Mouse (Mus musculus): ENCODE measurements around the gene Ninj2. TPM values are rescaled to one million over a fixed set of nuclear protein-coding genes. Genes with fewer than 3 reads are reported as not detected.

Gene Ninj2
- polyA plus RNA-seq, 1 experiment from 2014 or later: not detected

GRCm38 (mm10) chr6:120101221-120101620, 8.1 kb downstream of the Ninj2 start:
- Histone ChIP-seq H3K9ac (ENCODE audit: low read length) (no peak overlapping the region), H3K27ac (ENCODE audit: low read depth) (no peak overlapping the region), H3K27me3 (replicated peaks; ENCODE audit: control insufficient read depth, insufficient read depth, low read length) (no peaks in the 10 kb centered on the region), H3K4me3 (ENCODE audit: low read depth, low read length) (no peak overlapping the region), H3K36me3 (ENCODE audit: control insufficient read depth, insufficient read depth, low read length) (no peaks in the 10 kb centered on the region), H3K4me1 (replicated peaks; ENCODE audit: control insufficient read depth, insufficient read depth, low read length) (no peaks in the 10 kb centered on the region), H3K9me3 (ENCODE audit: control insufficient read depth, low read length) (no peaks in the 10 kb centered on the region), H3K4me2 (ENCODE audit: low read length) (no peak overlapping the region)
- DNase-seq (ENCODE audit: low spot score) (no peak), ATAC-seq (replicated peaks; ENCODE audit: low FRiP score, low TSS enrichment, low read depth) (no peak)
- 79% methylated on average over 12 of the region's 12 CpGs for WGBS

GRCm38 (mm10) chr6:120101996-120102395, 8.8 kb downstream of the Ninj2 start:
- no peak overlapping the region for H3K9ac ChIP-seq (ENCODE audit: low read length)
- no peak for ATAC-seq (replicated peaks; ENCODE audit: low FRiP score, low TSS enrichment, low read depth)
- 88% methylated on average over 6 of the region's 6 CpGs for WGBS
- no peak overlapping the region for H3K4me2 ChIP-seq (ENCODE audit: low read length)
- no peaks in the 10 kb centered on the region for H3K27me3 ChIP-seq (replicated peaks; ENCODE audit: control insufficient read depth, insufficient read depth, low read length)
- H3K9me3 ChIP-seq (ENCODE audit: control insufficient read depth, low read length): no peaks in the 10 kb centered on the region
- H3K4me3 ChIP-seq (ENCODE audit: low read depth, low read length): no peak overlapping the region
- H3K27ac ChIP-seq (ENCODE audit: low read depth): no peak overlapping the region
- no peaks in the 10 kb centered on the region for H3K36me3 ChIP-seq (ENCODE audit: control insufficient read depth, insufficient read depth, low read length)
- no peak for DNase-seq (ENCODE audit: low spot score)
- no peaks in the 10 kb centered on the region for H3K4me1 ChIP-seq (replicated peaks; ENCODE audit: control insufficient read depth, insufficient read depth, low read length)

GRCm38 (mm10) chr6:120103104-120103503, 10.0 kb downstream of the Ninj2 start:
- Histone ChIP-seq H3K4me1 (replicated peaks; ENCODE audit: control insufficient read depth, insufficient read depth, low read length) (no peaks in the 10 kb centered on the region), H3K36me3 (ENCODE audit: control insufficient read depth, insufficient read depth, low read length) (no peaks in the 10 kb centered on the region), H3K27ac (ENCODE audit: low read depth) (no peak overlapping the region), H3K9ac (ENCODE audit: low read length) (no peak overlapping the region), H3K4me3 (ENCODE audit: low read depth, low read length) (no peak overlapping the region), H3K4me2 (ENCODE audit: low read length) (no peak overlapping the region), H3K27me3 (replicated peaks; ENCODE audit: control insufficient read depth, insufficient read depth, low read length) (no peaks in the 10 kb centered on the region), H3K9me3 (ENCODE audit: control insufficient read depth, low read length) (no peaks in the 10 kb centered on the region)
- 25% methylated on average over 1 of the region's 1 CpGs for WGBS
- ATAC-seq (replicated peaks; ENCODE audit: low FRiP score, low TSS enrichment, low read depth) (no peak), DNase-seq (ENCODE audit: low spot score) (no peak)

GRCm38 (mm10) chr6:120105055-120105454, 11.9 kb downstream of the Ninj2 start:
- no peak for ATAC-seq (replicated peaks; ENCODE audit: low FRiP score, low TSS enrichment, low read depth)
- H3K4me3 ChIP-seq (ENCODE audit: low read depth, low read length): no peak overlapping the region
- H3K9ac ChIP-seq (ENCODE audit: low read length): no peak overlapping the region
- no peak overlapping the region for H3K27ac ChIP-seq (ENCODE audit: low read depth)
- H3K9me3 ChIP-seq (ENCODE audit: control insufficient read depth, low read length): no peaks in the 10 kb centered on the region
- no peaks in the 10 kb centered on the region; the same call in 1 of the 2 replicates for H3K4me1 ChIP-seq (replicated peaks; ENCODE audit: control insufficient read depth, insufficient read depth, low read length)
- H3K36me3 ChIP-seq (ENCODE audit: control insufficient read depth, insufficient read depth, low read length): no peaks in the 10 kb centered on the region
- no peak for DNase-seq (ENCODE audit: low spot score)
- no peaks in the 10 kb centered on the region for H3K27me3 ChIP-seq (replicated peaks; ENCODE audit: control insufficient read depth, insufficient read depth, low read length)
- H3K4me2 ChIP-seq (ENCODE audit: low read length): no peak overlapping the region

GRCm38 (mm10) chr6:120107586-120107985, 14.4 kb downstream of the Ninj2 start:
- WGBS: 71% methylated on average over 5 of the region's 5 CpGs
- DNase-seq (ENCODE audit: low spot score) (no peak), ATAC-seq (replicated peaks; ENCODE audit: low FRiP score, low TSS enrichment, low read depth) (no peak)
- peaks cover 4% of the 10 kb centered on the region; the same call in 1 of the 2 replicates for H3K4me1 ChIP-seq (replicated peaks; ENCODE audit: control insufficient read depth, insufficient read depth, low read length)
- H3K27me3 ChIP-seq (replicated peaks; ENCODE audit: control insufficient read depth, insufficient read depth, low read length): no peaks in the 10 kb centered on the region
- no peak overlapping the region for H3K4me2 ChIP-seq (ENCODE audit: low read length)
- no peaks in the 10 kb centered on the region for H3K36me3 ChIP-seq (ENCODE audit: control insufficient read depth, insufficient read depth, low read length)
- no peak overlapping the region for H3K27ac ChIP-seq (ENCODE audit: low read depth)
- H3K4me3 ChIP-seq (ENCODE audit: low read depth, low read length): no peak overlapping the region
- H3K9ac ChIP-seq (ENCODE audit: low read length): no peak overlapping the region
- H3K9me3 ChIP-seq (ENCODE audit: control insufficient read depth, low read length): no peaks in the 10 kb centered on the region

GRCm38 (mm10) chr6:120108061-120108460, 14.9 kb downstream of the Ninj2 start:
- H3K4me2 ChIP-seq (ENCODE audit: low read length): no peak overlapping the region
- WGBS: 58% methylated on average over 6 of the region's 6 CpGs
- no peaks in the 10 kb centered on the region for H3K9me3 ChIP-seq (ENCODE audit: control insufficient read depth, low read length)
- no peak overlapping the region for H3K4me3 ChIP-seq (ENCODE audit: low read depth, low read length)
- H3K27me3 ChIP-seq (replicated peaks; ENCODE audit: control insufficient read depth, insufficient read depth, low read length): no peaks in the 10 kb centered on the region
- ATAC-seq (replicated peaks; ENCODE audit: low FRiP score, low TSS enrichment, low read depth): no peak
- no peak for DNase-seq (ENCODE audit: low spot score)
- H3K4me1 ChIP-seq (replicated peaks; ENCODE audit: control insufficient read depth, insufficient read depth, low read length): peaks cover 4% of the 10 kb centered on the region; the same call in 1 of the 2 replicates
- H3K27ac ChIP-seq (ENCODE audit: low read depth): no peak overlapping the region
- no peak overlapping the region for H3K9ac ChIP-seq (ENCODE audit: low read length)
- no peaks in the 10 kb centered on the region for H3K36me3 ChIP-seq (ENCODE audit: control insufficient read depth, insufficient read depth, low read length)

- Histone ChIP-seq H3K36me3 (ENCODE audit: control insufficient read depth, insufficient read depth, low read length) (no peaks in the 10 kb centered on the region), H3K27ac (ENCODE audit: low read depth) (no peak overlapping the region), H3K9me3 (ENCODE audit: control insufficient read depth, low read length) (no peaks in the 10 kb centered on the region), H3K4me2 (ENCODE audit: low read length) (no peak overlapping the region), H3K4me1 (replicated peaks; ENCODE audit: control insufficient read depth, insufficient read depth, low read length) (peaks cover 4% of the 10 kb centered on the region; the same call in 1 of the 2 replicates), H3K9ac (ENCODE audit: low read length) (no peak overlapping the region), H3K4me3 (ENCODE audit: low read depth, low read length) (no peak overlapping the region), H3K27me3 (replicated peaks; ENCODE audit: control insufficient read depth, insufficient read depth, low read length) (no peaks in the 10 kb centered on the region)
- 15% methylated on average over 7 of the region's 7 CpGs for WGBS
- ATAC-seq (replicated peaks; ENCODE audit: low FRiP score, low TSS enrichment, low read depth): no peak
- DNase-seq (ENCODE audit: low spot score): no peak
These were observed 16.0 kb downstream of the Ninj2 start for GRCm38 (mm10) chr6:120109173-120109572.

GRCm38 (mm10) chr6:120109932-120110331, 16.8 kb downstream of the Ninj2 start:
- H3K27ac ChIP-seq (ENCODE audit: low read depth): no peak overlapping the region
- no peaks in the 10 kb centered on the region for H3K9me3 ChIP-seq (ENCODE audit: control insufficient read depth, low read length)
- no peak for ATAC-seq (replicated peaks; ENCODE audit: low FRiP score, low TSS enrichment, low read depth)

GRCm38 (mm10) chr6:120110738-120111409, 17.7 kb downstream of the Ninj2 start:
- Histone ChIP-seq H3K4me2 (ENCODE audit: low read length) (no peak overlapping the region), H3K4me1 (replicated peaks; ENCODE audit: control insufficient read depth, insufficient read depth, low read length) (peaks cover 12% of the 10 kb centered on the region), H3K27ac (ENCODE audit: low read depth) (no peak overlapping the region), H3K9me3 (ENCODE audit: control insufficient read depth, low read length) (no peaks in the 10 kb centered on the region), H3K4me3 (ENCODE audit: low read depth, low read length) (no peak overlapping the region), H3K9ac (ENCODE audit: low read length) (no peak overlapping the region), H3K36me3 (ENCODE audit: control insufficient read depth, insufficient read depth, low read length) (no peaks in the 10 kb centered on the region), H3K27me3 (replicated peaks; ENCODE audit: control insufficient read depth, insufficient read depth, low read length) (no peaks in the 10 kb centered on the region)
- ATAC-seq (replicated peaks; ENCODE audit: low FRiP score, low TSS enrichment, low read depth) (no peak), DNase-seq (ENCODE audit: low spot score) (no peak)
- 81% methylated on average over 7 of the region's 7 CpGs for WGBS

More at GRCm38 (mm10) chr6:120109932-120110331, 16.8 kb downstream of the Ninj2 start:
- Histone ChIP-seq H3K4me2 (ENCODE audit: low read length) (no peak overlapping the region), H3K4me1 (replicated peaks; ENCODE audit: control insufficient read depth, insufficient read depth, low read length) (peaks cover 7% of the 10 kb centered on the region), H3K9ac (ENCODE audit: low read length) (no peak overlapping the region), H3K27me3 (replicated peaks; ENCODE audit: control insufficient read depth, insufficient read depth, low read length) (no peaks in the 10 kb centered on the region), H3K36me3 (ENCODE audit: control insufficient read depth, insufficient read depth, low read length) (no peaks in the 10 kb centered on the region), H3K4me3 (ENCODE audit: low read depth, low read length) (no peak overlapping the region)
- 89% methylated on average over 5 of the region's 5 CpGs for WGBS
- no peak for DNase-seq (ENCODE audit: low spot score)
